Mouse (Mus musculus): ENCODE measurements around the gene Axin2.

- TF ChIP-seq POLR2A (IDR thresholded peaks at IDR 0.05; ENCODE audit: extremely low read depth, insufficient read depth, low read length) = no peak
- no peak for TF ChIP-seq CTCF (IDR thresholded peaks at IDR 0.05; ENCODE audit: low read depth, low read length)
Measured at GRCm38 (mm10) chr11:108927093-108927444, 6.9 kb downstream of the Axin2 start.
